Mouse (Mus musculus): ENCODE measurements around the gene Cycs. TPM values are rescaled to one million over a fixed set of nuclear protein-coding genes. Genes with fewer than 3 reads are reported as not detected.
"Not testable (repeated sequence)": the region's sequence is repeated elsewhere in the genome, so short reads cannot be mapped to it uniquely, and the experiment has no call there.

Gene Cycs
- total RNA-seq (2021): 10 to 100 TPM; 49.1 to 49.6 TPM
- long read RNA-seq, experiment 1, transcript Cycs-202 (3 exons, 3,123 nt): major isoform, 389 of 398 reads
- long read RNA-seq, experiment 1, partial matches to known transcripts: 0 of 398 reads
- long read RNA-seq, experiment 1, other reads (novel, unspliced or antisense): 6 of 398 reads
- long read RNA-seq, experiment 2, transcript Cycs-201 (2 exons, 607 nt): minor isoform, 9 of 318 reads
- long read RNA-seq, experiment 2, transcript Cycs-202 (3 exons, 3,123 nt): major isoform, 302 of 318 reads
- long read RNA-seq, experiment 2, partial matches to known transcripts: 0 of 318 reads
- long read RNA-seq, experiment 2, other reads (novel, unspliced or antisense): 7 of 318 reads

GRCm38 (mm10) chr6:50566141-50566996, at the start of gene Cycs:
Gene Cycs (minus strand): TSS chr6:50566538.
- peak; percentile 99 to 100 for DNase-seq (ENCODE audit: low spot score in 2 of 2)
- intact Hi-C loops (cut with DNase I): no loop called here

DNA sequence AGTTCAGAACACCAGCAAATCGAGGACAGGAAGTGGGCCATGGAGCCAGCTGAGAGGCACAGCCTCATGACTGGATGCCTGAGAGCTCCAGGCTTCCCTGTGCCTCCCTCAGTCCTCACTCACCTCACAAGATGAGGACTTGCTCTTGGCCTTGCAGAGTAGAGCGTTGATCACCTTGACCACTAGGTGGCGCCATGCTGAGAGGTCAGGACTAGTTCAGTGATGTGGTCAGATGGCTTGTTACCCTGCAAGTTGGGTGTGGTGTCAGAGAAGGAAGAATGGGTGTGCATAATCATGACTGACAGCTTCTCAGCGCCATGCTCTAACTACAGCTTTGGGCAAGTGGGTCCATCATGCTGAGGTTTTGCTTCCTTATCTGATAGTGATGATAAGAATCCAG, 35.3 kb upstream of the Cycs start:
- no peak for DNase-seq (ENCODE audit: low spot score in 2 of 2)
- intact Hi-C loops (cut with DNase I): no loop called here

DNA sequence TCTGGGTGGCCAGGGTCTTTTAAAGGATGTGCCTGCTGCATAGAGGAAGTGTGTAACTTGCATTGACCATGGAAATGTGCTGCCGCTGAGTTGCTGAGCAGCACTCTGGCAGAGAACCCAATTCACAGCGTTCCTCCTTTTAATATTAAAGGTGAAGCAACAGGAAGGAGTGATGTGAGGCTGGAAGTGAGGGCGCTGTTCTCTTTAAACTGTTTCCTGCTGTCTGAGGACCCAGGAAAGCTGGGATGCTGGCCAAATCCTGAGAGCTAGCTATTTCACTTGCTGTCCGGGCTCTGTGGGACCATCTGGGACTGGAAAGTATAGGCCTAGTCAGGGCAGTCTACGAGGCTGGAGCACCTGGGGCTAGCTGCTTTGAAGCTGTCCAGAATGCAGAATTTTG, 32.2 kb upstream of the Cycs start:
- peak; percentile 22 to 27 for DNase-seq (ENCODE audit: low spot score in 2 of 2)
- intact Hi-C loops (cut with DNase I): no loop called here

DNA sequence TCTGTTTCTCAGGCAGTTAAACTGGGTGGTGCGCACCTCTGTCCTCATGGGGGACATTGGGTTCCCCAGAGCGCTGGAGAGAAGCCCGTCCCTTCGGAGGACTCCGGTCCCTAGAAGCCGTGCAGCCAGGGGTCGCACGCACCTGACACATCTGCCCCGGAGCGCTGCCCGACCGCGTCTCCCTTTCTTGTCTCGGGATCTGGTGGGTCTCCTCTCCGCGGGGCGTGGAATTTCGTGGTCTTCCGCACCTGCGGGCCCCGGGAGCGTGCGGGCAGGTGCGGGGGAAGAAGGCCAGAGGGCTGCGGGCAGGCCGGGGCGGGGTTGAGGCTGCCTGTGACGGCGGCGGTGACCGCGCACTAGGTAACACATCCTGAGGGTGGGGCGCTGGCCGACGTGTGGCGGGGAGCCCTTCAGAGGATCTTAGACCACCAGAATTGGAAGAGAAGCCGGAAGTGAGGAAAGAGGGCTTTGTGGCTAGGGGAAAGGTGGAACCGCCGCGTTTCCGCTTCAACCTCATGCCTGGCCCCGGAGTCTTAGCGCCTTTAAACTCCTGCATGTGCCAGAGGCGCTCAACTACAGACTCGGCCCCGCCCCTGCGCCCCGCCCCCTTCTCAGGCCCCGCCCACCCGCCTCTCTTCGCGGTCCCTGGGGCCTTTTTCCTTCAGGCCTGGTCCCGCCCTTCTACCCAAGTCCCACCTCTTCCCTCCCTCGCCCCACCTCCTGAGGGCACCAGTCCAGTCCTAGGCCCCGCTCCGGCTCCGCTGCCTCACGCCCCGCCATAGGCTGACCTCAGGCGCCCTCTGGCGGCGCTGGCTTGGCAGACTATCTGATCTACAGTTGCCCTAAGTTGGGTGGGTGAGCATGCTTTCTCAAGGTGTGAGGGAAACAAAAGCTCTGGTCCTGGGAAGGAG, 30.2 kb upstream of the Cycs start, which contains the start of gene 4921507P07Rik:
Gene 4921507P07Rik (minus strand): TSS at position 332 of the 911 bp plus-strand sequence.
- peak; percentile 85 to 88 for DNase-seq (ENCODE audit: low spot score in 2 of 2)
- intact Hi-C loops (cut with DNase I): no loop called here

- intact Hi-C loops (cut with DNase I): no loop called here
- no peak for DNase-seq (ENCODE audit: low spot score in 2 of 2)
These were observed 28.0 kb upstream of the Cycs start for GRCm38 (mm10) chr6:50594372-50594771.

DNA sequence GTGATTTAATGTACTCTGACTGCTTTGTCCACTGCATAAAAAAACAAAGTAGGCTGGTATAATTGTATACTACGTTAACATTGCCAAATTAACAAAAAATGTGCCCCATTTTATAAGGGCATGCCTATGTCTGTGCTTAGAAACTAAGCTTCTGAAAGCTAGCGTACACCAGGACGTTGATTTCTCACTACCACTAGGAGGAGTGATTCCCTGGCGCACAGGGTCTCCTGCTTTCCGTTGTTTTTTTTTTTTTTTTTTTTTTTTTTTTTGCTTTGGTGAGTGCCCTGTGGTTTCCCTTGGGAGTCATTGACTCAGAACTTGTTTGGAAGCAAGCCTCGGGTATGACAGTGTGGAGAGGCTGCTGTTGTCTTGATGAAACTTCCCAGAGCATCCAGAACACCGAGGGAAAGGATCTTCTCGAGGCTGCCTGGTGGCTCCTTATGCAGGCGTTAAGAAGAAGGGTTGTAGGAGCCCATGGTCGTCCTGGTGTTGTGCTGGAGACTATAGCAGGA, 27.1 kb upstream of the Cycs start:
- intact Hi-C loops (cut with DNase I): no loop called here

DNA sequence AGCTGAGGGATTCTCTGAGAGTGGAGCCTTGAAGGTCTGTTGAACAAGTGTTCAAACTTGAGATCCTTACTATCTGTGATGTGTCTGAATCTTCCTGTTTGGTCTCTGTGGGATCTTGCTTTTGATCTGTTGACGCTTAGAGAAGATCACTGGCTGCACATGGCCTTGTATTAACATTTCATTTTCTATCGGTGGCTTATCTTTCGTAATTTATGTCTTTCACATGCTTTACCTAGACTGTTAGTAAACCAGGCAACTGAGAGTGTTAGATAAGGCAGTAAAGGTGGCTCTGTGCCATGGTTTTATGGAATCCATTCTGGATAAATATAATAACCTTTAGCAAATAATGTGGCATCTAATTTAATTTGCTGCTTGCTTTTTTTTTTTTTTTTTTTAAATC, 23.9 kb upstream of the Cycs start:
- intact Hi-C loops (cut with DNase I): no loop called here
- no peak for DNase-seq (ENCODE audit: low spot score in 2 of 2)

More for the DNA sequence above, 27.1 kb upstream of the Cycs start:
- DNase-seq (ENCODE audit: low spot score in 2 of 2): no peak

DNA sequence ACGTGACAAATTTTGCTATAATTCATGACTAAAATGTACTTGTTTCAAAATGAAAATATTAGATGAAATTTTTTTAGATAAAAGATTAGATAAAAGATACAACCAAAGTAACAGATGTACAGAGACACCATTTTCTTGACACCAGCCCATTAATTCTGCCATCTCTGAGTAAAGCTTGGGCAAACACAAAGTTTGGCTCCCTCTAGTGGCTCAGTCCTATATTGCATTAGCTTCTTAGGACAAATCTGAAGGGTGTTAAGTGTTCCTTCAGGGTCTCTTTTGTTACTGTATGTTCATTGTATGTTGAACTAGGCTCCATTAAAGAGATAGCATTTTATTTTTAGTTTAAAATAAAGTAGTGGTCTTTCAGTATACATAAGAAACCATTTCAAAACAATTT, 21.9 kb upstream of the Cycs start:
- intact Hi-C loops (cut with DNase I): no loop called here
- peak; percentile 77 to 79 for DNase-seq (ENCODE audit: low spot score in 2 of 2)

GRCm38 (mm10) chr6:50587412-50587811, 21.1 kb upstream of the Cycs start:
- DNase-seq (ENCODE audit: low spot score in 2 of 2): no peak
- intact Hi-C loops (cut with DNase I): no loop called here

DNA sequence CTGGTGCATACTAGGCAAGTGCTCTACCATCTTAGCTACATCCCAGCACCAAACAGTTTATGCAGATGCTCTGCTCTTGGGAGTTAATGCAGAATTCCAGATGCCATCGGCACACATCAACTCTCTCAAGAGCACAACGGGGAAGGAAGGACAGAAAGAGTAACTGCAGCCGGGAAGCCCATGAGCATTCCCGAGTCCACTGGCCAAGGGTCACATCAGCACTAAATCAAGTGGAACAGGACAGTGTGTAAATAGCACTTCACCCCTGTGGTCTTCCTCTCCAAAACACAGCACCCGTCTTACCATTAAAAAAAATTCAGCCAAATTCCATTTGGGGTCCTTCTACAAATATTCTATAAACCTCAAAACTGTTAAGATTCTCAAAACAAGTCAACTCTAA, 20.0 kb upstream of the Cycs start:
- intact Hi-C loops (cut with DNase I): no loop called here
- no peak for DNase-seq (ENCODE audit: low spot score in 2 of 2)

DNA sequence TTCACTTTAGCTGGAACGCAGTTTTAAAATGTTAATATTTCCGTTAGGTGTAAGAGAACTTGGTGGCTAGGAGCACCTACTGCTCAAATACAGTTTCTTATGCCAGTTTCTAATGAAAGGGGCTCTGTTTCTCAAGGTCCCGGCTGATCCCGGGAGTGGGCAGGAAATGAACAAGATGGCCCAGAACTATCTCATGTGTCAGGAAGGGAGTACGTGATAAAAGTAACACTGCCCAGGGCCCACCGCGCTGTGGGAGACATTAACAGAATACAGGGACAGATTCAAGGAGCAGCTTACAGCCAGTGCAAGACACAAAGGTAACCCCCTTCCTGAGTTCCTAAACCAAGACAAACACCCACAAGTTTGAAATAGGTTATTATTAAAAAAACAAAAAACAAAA, 19.4 kb upstream of the Cycs start:
- no peak for DNase-seq (ENCODE audit: low spot score in 2 of 2)
- intact Hi-C loops (cut with DNase I): no loop called here

GRCm38 (mm10) chr6:50571661-50572060, 5.3 kb upstream of the Cycs start:
- intact Hi-C loops (cut with DNase I): no loop called here
- DNase-seq (ENCODE audit: low spot score in 2 of 2): no peak

DNA sequence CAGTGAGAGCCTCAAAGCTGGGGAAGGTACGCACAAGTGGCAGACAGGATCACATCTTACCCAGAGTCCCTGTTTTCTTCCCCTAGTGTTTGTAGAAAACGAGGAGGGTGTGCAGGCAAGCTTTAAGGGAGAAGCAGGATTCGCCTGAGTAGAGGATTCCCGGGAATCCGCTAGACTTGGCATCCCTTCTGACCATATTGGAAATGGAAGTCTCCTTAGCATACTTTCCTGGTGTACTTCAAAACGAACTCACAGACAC, 588 bp upstream of the Cycs start:
- intact Hi-C loops (cut with DNase I): no loop called here
- DNase-seq (ENCODE audit: low spot score in 2 of 2): peak in 1 of 2 experiments; percentile 46

- intact Hi-C loops (cut with DNase I): no loop called here
- no peak for DNase-seq (ENCODE audit: low spot score in 2 of 2)
These were observed 2.7 kb downstream of the Cycs start for GRCm38 (mm10) chr6:50563651-50564050.

GRCm38 (mm10) chr6:50562421-50562820, 3.9 kb downstream of the Cycs start:
- DNase-seq (ENCODE audit: low spot score in 2 of 2): peak; percentile 27 to 28
- intact Hi-C loops (cut with DNase I): no loop called here

- no peak for DNase-seq (ENCODE audit: low spot score in 2 of 2)
- intact Hi-C loops (cut with DNase I): no loop called here
These were observed 5.6 kb downstream of the Cycs start for GRCm38 (mm10) chr6:50560776-50561175.

GRCm38 (mm10) chr6:50558877-50559276, 7.5 kb downstream of the Cycs start:
- intact Hi-C loops (cut with DNase I): no loop called here
- no peak for DNase-seq (ENCODE audit: low spot score in 2 of 2)

GRCm38 (mm10) chr6:50557566-50557965, 8.8 kb downstream of the Cycs start:
- DNase-seq (ENCODE audit: low spot score in 2 of 2): no peak
- intact Hi-C loops (cut with DNase I): no loop called here

GRCm38 (mm10) chr6:50554223-50554622, 12.1 kb downstream of the Cycs start:
- intact Hi-C loops (cut with DNase I); DNase-seq (ENCODE audit: low spot score in 2 of 2): not testable (repeated sequence)
